Mouse (Mus musculus) 416B (cell line): ENCODE measurements around the gene Ropn1l.
A peak's percentile ranks its signal among the peaks of the same experiment; 100 is the strongest.

Experiments
- DNase-seq: peaks from one replicate; pipeline ENCODE4 v3.0.0; 2011; ENCODE audit warnings: low read depth

Ropn1l gene

GRCm38 (mm10) chr15:31406881-31407280 is 46.7 kb downstream of the Ropn1l start:
- no peak for DNase-seq

- DNase-seq, result no peak
These were observed 49.2 kb downstream of the Ropn1l start for GRCm38 (mm10) chr15:31404346-31404745.

- DNase-seq, result no peak
These were observed 51.2 kb downstream of the Ropn1l start for GRCm38 (mm10) chr15:31402200-31402892.

GRCm38 (mm10) chr15:31400974-31401373 is 52.6 kb downstream of the Ropn1l start:
- peak; percentile 35 for DNase-seq

GRCm38 (mm10) chr15:31398769-31399168 is 54.8 kb downstream of the Ropn1l start:
- no peak for DNase-seq

- no peak for DNase-seq
These were observed 56.2 kb downstream of the Ropn1l start for GRCm38 (mm10) chr15:31397379-31397778.

- DNase-seq, result no peak
These were observed 56.8 kb downstream of the Ropn1l start for GRCm38 (mm10) chr15:31396755-31397154.

GRCm38 (mm10) chr15:31395986-31396385 is 57.6 kb downstream of the Ropn1l start:
- DNase-seq, result no peak

GRCm38 (mm10) chr15:31393402-31393801 is 60.1 kb downstream of the Ropn1l start:
- no peak for DNase-seq

- no peak for DNase-seq
These were observed 60.8 kb downstream of the Ropn1l start for GRCm38 (mm10) chr15:31392705-31393104.

- DNase-seq, result no peak
These were observed 61.4 kb downstream of the Ropn1l start for GRCm38 (mm10) chr15:31392135-31392534.
